Mouse (Mus musculus): ENCODE data around the gene Magi2.

The Magi2 gene

GRCm38 (mm10) chr5:19933190-19933589 lies 706.4 kb downstream of the Magi2 start:
- DNase-seq (ENCODE audit: low read depth, low spot score) = no peak

DNA sequence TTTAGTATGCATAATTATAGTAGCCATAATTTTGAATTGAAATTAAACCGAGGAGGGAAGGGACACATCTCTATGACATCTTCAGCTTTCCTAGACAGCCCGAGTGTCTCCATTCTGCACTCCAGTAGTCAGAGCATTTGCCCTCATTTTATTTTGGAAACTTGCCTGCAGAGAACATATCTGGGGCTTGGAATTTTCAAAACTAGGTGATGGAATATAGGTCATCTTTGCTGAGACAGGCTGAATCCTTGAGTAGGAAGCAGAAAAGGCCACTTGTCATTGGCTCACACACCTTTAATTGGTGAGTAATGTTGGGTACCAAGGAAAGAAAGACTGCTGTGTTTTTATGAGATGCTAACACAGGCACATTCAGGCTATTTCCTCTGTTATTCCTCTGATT lies 724.3 kb downstream of the Magi2 start:
- DNase-seq (ENCODE audit: low read depth, low spot score) = no peak

DNA sequence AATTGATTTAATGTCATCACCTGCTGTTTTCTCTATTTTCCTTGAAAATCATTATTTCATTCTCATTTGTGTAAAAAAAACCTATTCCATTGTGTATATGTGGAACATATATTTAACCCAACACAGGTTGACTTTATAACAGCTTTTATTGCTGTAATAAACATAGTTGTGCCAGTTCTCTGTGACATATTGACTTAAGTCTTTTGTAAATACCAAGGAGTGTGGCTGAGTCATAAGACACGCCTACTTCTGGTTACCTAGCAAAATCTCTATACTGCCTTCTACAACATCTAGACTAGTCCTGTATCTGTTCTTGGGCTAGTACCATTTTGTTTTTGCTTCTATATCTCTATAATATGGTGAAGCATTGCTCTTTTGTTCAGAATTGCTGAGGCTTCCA lies 737.3 kb downstream of the Magi2 start:
- DNase-seq (ENCODE audit: low read depth, low spot score) = no peak

GRCm38 (mm10) chr5:19972736-19973135 lies 745.9 kb downstream of the Magi2 start:
- DNase-seq (ENCODE audit: low read depth, low spot score) = peak; percentile 81

DNA sequence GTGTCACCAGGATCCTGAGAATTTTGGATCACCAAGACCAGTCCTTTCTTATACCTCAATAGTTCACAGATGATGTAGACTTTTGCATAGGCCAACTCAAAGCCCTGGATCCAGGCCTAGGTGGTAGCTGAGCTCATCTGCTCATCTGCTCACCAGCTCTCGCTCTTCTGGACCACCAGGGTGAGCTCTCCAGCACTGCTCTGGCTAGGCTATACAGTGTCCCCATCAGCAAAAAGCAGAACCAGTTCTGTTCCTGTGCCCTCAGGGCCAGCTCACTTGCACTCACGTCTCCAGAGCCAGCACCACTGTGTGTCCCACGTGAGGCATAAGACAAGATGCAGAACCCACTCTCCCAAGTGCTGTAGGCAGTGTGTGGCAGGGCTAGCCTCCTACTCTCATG lies 747.0 kb downstream of the Magi2 start:
- DNase-seq (ENCODE audit: low read depth, low spot score) = peak; percentile 69

- DNase-seq (ENCODE audit: low read depth, low spot score) = no peak
Observed at GRCm38 (mm10) chr5:19981518-19981917, 754.7 kb downstream of the Magi2 start.

- no peak for DNase-seq (ENCODE audit: low read depth, low spot score)
Observed at GRCm38 (mm10) chr5:19982031-19982430, 755.2 kb downstream of the Magi2 start.

DNA sequence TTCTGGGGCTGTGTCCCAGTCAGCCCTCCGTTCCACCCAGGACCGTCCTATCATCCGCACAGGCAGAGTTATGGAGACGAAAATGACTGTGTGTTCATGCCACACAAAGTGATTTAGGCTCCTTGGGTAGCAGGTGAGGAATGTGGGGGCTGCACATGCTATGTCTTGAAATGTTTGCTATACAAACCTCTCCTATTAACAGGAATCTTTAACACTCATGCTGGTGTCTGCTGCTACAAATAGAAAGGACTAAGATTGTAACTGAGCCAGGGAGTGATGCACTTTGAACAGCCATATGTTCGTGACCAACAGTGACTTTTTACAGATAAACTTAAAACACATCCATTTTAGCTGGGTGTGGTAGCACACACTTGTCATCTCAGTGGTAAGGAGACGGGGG lies 772.6 kb downstream of the Magi2 start:
- no peak for DNase-seq (ENCODE audit: low read depth, low spot score)

GRCm38 (mm10) chr5:19999912-20000311 lies 773.1 kb downstream of the Magi2 start:
- DNase-seq (ENCODE audit: low read depth, low spot score) = no peak

DNA sequence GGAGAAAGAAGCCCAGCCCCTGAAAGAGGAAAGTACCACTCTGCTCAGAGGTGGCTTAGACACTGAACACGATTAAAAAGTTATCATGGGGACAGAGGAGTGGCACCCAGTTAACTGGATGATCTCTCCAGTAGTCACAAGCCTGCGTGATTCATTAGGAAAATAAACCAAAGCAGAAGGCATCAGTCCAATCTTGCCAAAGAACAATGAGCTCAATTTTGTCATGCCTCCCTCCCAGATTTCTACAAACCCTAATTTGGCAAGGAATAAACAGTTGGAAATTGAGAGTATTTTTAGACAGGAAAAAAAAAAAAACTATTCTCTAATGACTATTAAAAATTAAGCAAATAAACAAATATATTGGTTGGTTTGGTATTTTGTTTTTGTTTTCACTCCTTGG lies 779.8 kb downstream of the Magi2 start:
- DNase-seq (ENCODE audit: low read depth, low spot score) = no peak

GRCm38 (mm10) chr5:20007246-20007645 lies 780.4 kb downstream of the Magi2 start:
- no peak for DNase-seq (ENCODE audit: low read depth, low spot score)

DNA sequence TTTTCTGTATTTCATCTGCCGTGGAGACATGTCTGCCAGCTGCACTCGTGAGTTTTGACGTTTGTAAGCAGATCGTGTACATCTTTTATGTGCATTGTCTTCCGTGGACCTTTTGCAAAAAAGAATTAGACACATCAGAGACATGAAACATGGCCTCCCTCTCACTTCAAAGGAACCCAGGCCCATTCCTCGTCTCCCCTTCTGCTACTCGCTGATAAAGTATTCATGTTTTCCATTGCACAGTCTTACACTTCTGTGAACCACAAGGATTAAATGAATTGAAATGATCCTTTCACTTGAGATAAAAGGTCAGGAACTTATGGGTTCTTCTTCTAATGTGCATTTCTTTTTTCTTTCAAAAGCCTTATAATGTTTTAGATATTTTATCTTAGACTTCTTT lies 783.4 kb downstream of the Magi2 start:
- no peak for DNase-seq (ENCODE audit: low read depth, low spot score)

- DNase-seq (ENCODE audit: low read depth, low spot score) = peak; percentile 8
Observed at GRCm38 (mm10) chr5:20018063-20018462, 791.2 kb downstream of the Magi2 start.

- no peak for DNase-seq (ENCODE audit: low read depth, low spot score)
Observed at GRCm38 (mm10) chr5:20046649-20047048, 819.8 kb downstream of the Magi2 start.

GRCm38 (mm10) chr5:20048386-20048785 lies 821.5 kb downstream of the Magi2 start:
- no peak for DNase-seq (ENCODE audit: low read depth, low spot score)

GRCm38 (mm10) chr5:20050284-20050683 lies 823.4 kb downstream of the Magi2 start:
- DNase-seq (ENCODE audit: low read depth, low spot score) = no peak

- no peak for DNase-seq (ENCODE audit: low read depth, low spot score)
Observed at GRCm38 (mm10) chr5:20055000-20055399, 828.2 kb downstream of the Magi2 start.

GRCm38 (mm10) chr5:20056074-20056842 lies 829.4 kb downstream of the Magi2 start:
- no peak for DNase-seq (ENCODE audit: low read depth, low spot score)

GRCm38 (mm10) chr5:20056856-20057255 lies 830.0 kb downstream of the Magi2 start:
- DNase-seq (ENCODE audit: low read depth, low spot score) = no peak

- no peak for DNase-seq (ENCODE audit: low read depth, low spot score)
Observed at GRCm38 (mm10) chr5:20062011-20062410, 835.2 kb downstream of the Magi2 start.

GRCm38 (mm10) chr5:20065081-20065480 lies 838.2 kb downstream of the Magi2 start:
- DNase-seq (ENCODE audit: low read depth, low spot score) = no peak

DNA sequence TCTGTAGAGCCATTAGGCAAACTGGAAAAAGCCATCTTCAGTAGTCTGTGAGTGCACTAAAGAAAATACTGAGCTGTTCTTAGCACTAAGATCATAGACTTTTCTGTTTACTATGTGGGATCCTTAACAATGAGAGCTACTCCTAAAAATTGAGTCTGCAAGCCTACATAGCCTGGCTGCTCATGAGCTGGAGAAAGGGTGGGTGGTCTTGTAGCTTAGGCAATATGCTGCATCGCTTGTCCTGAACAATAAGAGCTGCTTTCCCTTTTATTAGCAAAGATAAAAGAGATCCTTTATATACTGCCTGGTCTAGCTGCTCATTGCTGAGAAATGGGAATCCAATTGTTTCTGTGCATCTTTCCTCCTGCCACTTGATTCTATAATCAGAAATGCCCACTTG lies 841.7 kb downstream of the Magi2 start:
- DNase-seq (ENCODE audit: low read depth, low spot score) = no peak

GRCm38 (mm10) chr5:20068921-20069486 lies 842.2 kb downstream of the Magi2 start:
- no peak for DNase-seq (ENCODE audit: low read depth, low spot score)

Measured in A20 (cell line).